Mouse (Mus musculus) E14TG2a.4 (cell line): ENCODE data around the gene Kantr.
"Not testable (repeated sequence)": the region's sequence is repeated elsewhere in the genome, so short reads cannot be mapped to it uniquely, and the experiment has no call there.

Source experiments
- H3K27me3 ChIP-seq: 2 replicates; pipeline ENCODE4 v1.6.1; 2014; ENCODE audit warnings: low read length, control low read depth; ENCODE audit not compliant: insufficient read depth
- H3K36me3 ChIP-seq: 2 replicates; pipeline ENCODE4 v1.6.1; 2014; ENCODE audit warnings: low read length, control low read depth; ENCODE audit not compliant: insufficient read depth
- H3K4me1 ChIP-seq: replicated peaks from 2 replicates; pipeline ENCODE4 v1.6.1; 2014; ENCODE audit warnings: low read depth, low read length, control low read depth
- H3K4me3 ChIP-seq: replicated peaks from 2 replicates; pipeline ENCODE4 v1.5.1; 2014; ENCODE audit warnings: mild to moderate bottlenecking, low read length
- H3K9me3 ChIP-seq: 2 replicates; pipeline ENCODE4 v1.6.1; 2014; ENCODE audit warnings: low read length, control low read depth
- CTCF ChIP-seq: conservative IDR thresholded peaks from 2 replicates; pipeline ENCODE4 v1.5.1; 2014; ENCODE audit warnings: low read length
- NANOG ChIP-seq: IDR thresholded peaks from 2 replicates; pipeline ENCODE4 v1.6.1; 2014; ENCODE audit warnings: borderline replicate concordance, low read length, mixed read lengths
- POU5F1 ChIP-seq: IDR thresholded peaks from 2 replicates; pipeline ENCODE4 v1.6.1; 2014; ENCODE audit warnings: low read length, borderline replicate concordance

The Kantr gene

DNA sequence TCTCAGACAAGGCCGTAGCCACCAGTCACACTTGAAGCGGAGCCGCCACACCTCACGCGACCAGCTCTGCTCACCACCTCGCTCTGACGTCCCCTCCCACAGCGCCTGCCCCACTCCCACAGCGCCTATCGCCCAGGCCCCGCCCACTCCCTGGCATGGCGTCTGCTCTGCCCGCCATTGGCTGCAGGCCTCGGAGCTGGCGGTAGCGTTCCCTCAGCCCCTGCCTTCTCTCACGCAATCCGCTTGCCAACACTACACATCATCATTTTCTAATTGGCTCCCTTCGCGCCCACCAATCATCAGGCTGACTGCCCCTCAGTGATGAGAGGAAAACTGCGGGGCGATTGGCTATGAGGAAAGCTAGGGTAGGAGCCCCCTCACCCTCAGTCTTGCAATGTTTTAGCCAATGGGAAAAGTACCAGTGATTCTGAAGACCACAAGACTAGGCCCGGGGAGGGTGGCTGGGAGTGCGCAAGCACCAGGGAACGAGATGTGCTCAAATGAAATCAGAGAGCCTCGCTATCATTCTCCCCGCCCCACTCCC, 15.1 kb upstream of the Kantr start, which contains the start of gene Tspyl2:
TSS of gene Tspyl2 (minus strand) at position 68 of the 544 bp plus-strand sequence.
- Histone ChIP-seq H3K4me1 (peaks cover 20% of the 10 kb centered on the region), H3K4me3 (peak within 1 kb of the TSS; percentile 81), H3K36me3 (peaks cover 33% of the 10 kb centered on the region), H3K27me3 (no peaks in the 10 kb centered on the region), H3K9me3 (no peaks in the 10 kb centered on the region)
- no peak for TF ChIP-seq POU5F1
- TF ChIP-seq CTCF = no peak
- no peak for TF ChIP-seq NANOG

DNA sequence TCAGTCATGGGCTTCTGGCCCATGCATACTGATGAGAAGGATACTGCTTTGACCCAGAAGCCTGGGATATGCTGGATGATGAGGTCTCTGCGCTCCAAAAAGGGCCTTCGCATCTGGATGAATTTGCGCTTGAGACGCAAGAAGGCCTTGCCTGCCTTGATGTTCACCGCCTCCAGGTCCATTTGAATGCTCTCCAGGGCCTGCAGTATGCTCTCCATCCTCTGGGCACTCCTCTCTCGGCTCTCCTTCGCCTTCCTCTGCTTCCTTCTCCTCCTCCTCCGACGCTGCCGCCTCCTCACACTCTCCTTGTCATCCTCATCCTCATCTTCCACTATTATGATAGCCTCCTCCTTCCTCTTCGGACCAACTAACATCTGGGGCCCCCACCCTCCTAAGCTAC, 14.2 kb upstream of the Kantr start:
- Histone ChIP-seq H3K9me3 (no peaks in the 10 kb centered on the region), H3K4me1 (peaks cover 15% of the 10 kb centered on the region), H3K27me3 (no peaks in the 10 kb centered on the region), H3K36me3 (peaks cover 33% of the 10 kb centered on the region), H3K4me3 (peak overlapping the region; percentile 81)
- TF ChIP-seq CTCF (no peak), NANOG (no peak), POU5F1 (no peak)

- H3K4me3 ChIP-seq = peak overlapping the region; percentile 72
- no peaks in the 10 kb centered on the region for H3K27me3 ChIP-seq
- peaks cover 13% of the 10 kb centered on the region; the same call in 1 of the 2 replicates for H3K4me1 ChIP-seq
- no peak for TF ChIP-seq CTCF
- TF ChIP-seq NANOG = no peak
- no peak for TF ChIP-seq POU5F1
- H3K36me3 ChIP-seq = peaks cover 33% of the 10 kb centered on the region
- H3K9me3 ChIP-seq = no peaks in the 10 kb centered on the region
These were observed 9.4 kb upstream of the Kantr start for GRCm38 (mm10) chrX:152336546-152337332.

GRCm38 (mm10) chrX:152336123-152336522, 8.8 kb upstream of the Kantr start:
- Histone ChIP-seq H3K4me3 (peak overlapping the region; percentile 72), H3K36me3 (peaks cover 33% of the 10 kb centered on the region)
- H3K9me3 ChIP-seq, H3K27me3 ChIP-seq, H3K4me1 ChIP-seq: not testable (repeated sequence)

GRCm38 (mm10) chrX:152329400-152329799, 2.1 kb upstream of the Kantr start:
- H3K27me3 ChIP-seq, H3K4me3 ChIP-seq, H3K9me3 ChIP-seq, H3K36me3 ChIP-seq: not testable (repeated sequence)
- H3K4me1 ChIP-seq = peaks cover 10% of the 10 kb centered on the region; the same call in 1 of the 2 replicates

GRCm38 (mm10) chrX:152327689-152328052, 376 bp upstream of the Kantr start:
- Histone ChIP-seq H3K27me3 (no peaks in the 10 kb centered on the region), H3K4me1 (peaks cover 10% of the 10 kb centered on the region; the same call in 1 of the 2 replicates), H3K4me3 (peak overlapping the region; percentile 85; the same call in 1 of the 2 replicates), H3K36me3 (peaks cover 5% of the 10 kb centered on the region; the same call in 1 of the 2 replicates), H3K9me3 (no peaks in the 10 kb centered on the region)
- TF ChIP-seq NANOG (no peak), CTCF (no peak), POU5F1 (no peak)

DNA sequence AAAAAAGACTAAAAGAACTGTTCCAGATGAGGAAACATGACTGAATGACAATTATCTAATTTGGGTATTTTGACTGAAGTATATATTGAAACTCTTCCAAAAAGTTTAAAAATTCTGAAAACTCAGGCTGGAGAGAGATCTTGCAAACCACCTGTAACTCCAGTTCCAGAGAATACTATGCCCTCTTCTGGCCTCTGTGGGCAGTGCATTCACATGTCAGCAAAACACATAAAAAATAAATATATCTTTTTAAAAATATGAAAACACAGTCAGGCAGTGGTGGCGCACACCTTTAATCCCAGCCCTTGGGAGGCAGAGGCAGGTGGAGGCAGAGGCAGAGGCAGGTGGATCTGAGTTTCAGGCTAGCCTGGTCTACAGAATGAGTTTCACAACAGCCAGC, 3.7 kb downstream of the Kantr start:
- Histone ChIP-seq H3K4me3 (no peak overlapping the region), H3K36me3 (peaks cover 29% of the 10 kb centered on the region), H3K9me3 (no peaks in the 10 kb centered on the region), H3K27me3 (no peaks in the 10 kb centered on the region), H3K4me1 (peaks cover 13% of the 10 kb centered on the region; the same call in 1 of the 2 replicates)
- TF ChIP-seq POU5F1 (no peak), CTCF (peak; percentile 20; the same call in 1 of the 2 replicates), NANOG (no peak)

DNA sequence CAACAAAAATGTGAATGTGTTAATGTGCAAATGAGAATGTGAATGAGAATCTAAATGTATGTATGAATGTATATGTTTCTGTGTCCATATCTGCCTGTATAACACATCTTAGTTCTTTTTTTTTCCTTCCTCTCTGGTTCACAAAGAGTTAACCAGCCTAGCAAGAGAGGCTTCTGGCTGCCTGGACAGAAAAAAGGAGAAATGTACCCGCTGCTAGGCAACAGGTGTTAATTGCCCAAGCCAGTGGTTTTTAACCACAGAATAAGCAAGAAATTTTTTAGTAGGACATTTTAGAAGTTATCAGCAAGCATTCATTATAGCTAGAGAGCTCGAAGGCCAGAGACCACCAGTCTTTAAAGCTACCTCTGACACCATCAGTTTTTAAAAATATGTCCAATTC, 4.5 kb downstream of the Kantr start:
- Histone ChIP-seq H3K4me3 (no peak overlapping the region), H3K27me3 (no peaks in the 10 kb centered on the region), H3K9me3 (no peaks in the 10 kb centered on the region), H3K4me1 (0 out of 2 replicates have a peak, but pooled peaks cover 8% of the 10 kb centered on the region), H3K36me3 (peaks cover 33% of the 10 kb centered on the region)
- TF ChIP-seq CTCF = no peak
- no peak for TF ChIP-seq POU5F1
- no peak for TF ChIP-seq NANOG

DNA sequence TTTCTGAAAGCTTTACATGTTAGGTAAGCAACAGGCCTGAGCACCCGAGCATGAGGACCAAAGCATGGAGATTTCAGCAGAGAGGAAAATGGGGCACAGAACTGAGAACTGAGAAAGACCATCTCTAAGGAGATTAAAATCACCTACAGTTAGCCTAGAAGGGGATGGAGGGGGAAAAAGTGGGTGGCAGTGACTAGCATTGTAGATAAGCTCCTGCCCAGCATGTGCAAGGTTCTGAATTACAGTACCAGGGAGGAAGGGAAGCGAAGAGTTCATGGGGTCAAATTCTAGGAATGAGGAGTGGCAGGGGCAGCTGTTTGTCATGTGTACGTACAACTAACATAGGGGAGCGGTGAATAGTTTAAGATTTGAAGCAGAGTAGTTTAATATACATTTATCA, 6.8 kb downstream of the Kantr start:
- 0 out of 2 replicates have a peak, but pooled peaks cover 3% of the 10 kb centered on the region for H3K4me1 ChIP-seq
- peaks cover 33% of the 10 kb centered on the region for H3K36me3 ChIP-seq
- H3K27me3 ChIP-seq = no peaks in the 10 kb centered on the region
- no peaks in the 10 kb centered on the region for H3K9me3 ChIP-seq
- TF ChIP-seq POU5F1 (no peak), CTCF (no peak), NANOG (no peak)
- H3K4me3 ChIP-seq = no peak overlapping the region
